14 mouse cellular contexts compared by ENCODE assay signal in genomic region chr10:9699071-9699761, GRCm38 (mm10). TPM values are rescaled to one million over a fixed set of nuclear protein-coding genes. Genes with fewer than 3 reads are reported as not detected.
DNase-seq lines count a peak whose midpoint lies in the region; ATAC-seq lines count a peak whose summit lies in the region.
"Had no signal": no experiment of that assay in that cellular context is flagged by ENCODE, and none has a peak within 500 bp of the region (broad histone marks: within the 10 kb centered on the region; RNA-seq: fewer than 3 reads in every experiment).

No protein-coding gene starts in this region.

- H3K27ac ChIP-seq in heart, embryonic 14.5 days (replicated peaks in 1 of 2; ENCODE audit: control insufficient read depth in 1 of 2, insufficient read depth in 1 of 2, low read depth in 2 of 2, low read length in 2 of 2), result 0 out of 4 replicates have a peak overlapping the region, but pooled peaks of 1 of the 2 experiments have one; percentile 0
- H3K27ac ChIP-seq in intestine, embryonic 16.5 days (ENCODE audit: low read length), result no peak overlapping the region
- H3K27ac ChIP-seq in midbrain, embryonic 10.5 days (replicated peaks), result no peak overlapping the region
- H3K27ac ChIP-seq in kidney, embryonic 15.5 days, result no peak overlapping the region
- H3K27ac ChIP-seq: embryonic facial prominence, embryonic 10.5 days; neural tube, embryonic 15.5 days had no signal

- DNase-seq in adrenal gland, postnatal 10 days, result peak; percentile 15
- no peak for DNase-seq in adrenal gland, adult 18-20 months (ENCODE audit: low spot score in 2 of 2)
- DNase-seq in ZHBTc4 (ENCODE audit: low read depth, low spot score), result peak; percentile 12
- no peak for DNase-seq in midbrain, embryonic 10.5 days (ENCODE audit: low spot score)
- no peak for DNase-seq in ovary, postnatal 36 days (ENCODE audit: low spot score)
- DNase-seq: cerebellum, adult 2 months; kidney, adult 9 months had no signal

- H3K4me2 ChIP-seq in heart, embryonic 14.5 days (ENCODE audit: low read length), result peak overlapping the region; percentile 48
- H3K4me2 ChIP-seq in intestine, embryonic 16.5 days (ENCODE audit: low read depth, low read length), result peak overlapping the region; percentile 32
- no peak overlapping the region for H3K4me2 ChIP-seq in kidney, embryonic 15.5 days
- H3K4me2 ChIP-seq: neural tube, embryonic 15.5 days had no signal

- no peaks in the 10 kb centered on the region for H3K9me3 ChIP-seq in heart, embryonic 14.5 days (ENCODE audit: control insufficient read depth, low read length)
- no peaks in the 10 kb centered on the region for H3K9me3 ChIP-seq in intestine, embryonic 16.5 days (ENCODE audit: control insufficient read depth, low read length)
- no peaks in the 10 kb centered on the region for H3K9me3 ChIP-seq in midbrain, embryonic 10.5 days (replicated peaks)
- H3K9me3 ChIP-seq in kidney, embryonic 15.5 days (replicated peaks), result no peaks in the 10 kb centered on the region
- H3K9me3 ChIP-seq: embryonic facial prominence, embryonic 10.5 days; neural tube, embryonic 15.5 days had no signal

- peaks cover 0 to 4% of the 10 kb centered on the region in 2 experiments; a peak in 1 of 4 replicates for H3K4me1 ChIP-seq in heart, embryonic 14.5 days (ENCODE audit: control insufficient read depth in 2 of 2, insufficient read depth in 2 of 2, low read length in 2 of 2)
- H3K4me1 ChIP-seq in intestine, embryonic 16.5 days (ENCODE audit: control insufficient read depth, insufficient read depth, low read length), result no peaks in the 10 kb centered on the region
- peaks cover 4% of the 10 kb centered on the region; the same call in 1 of the 2 replicates for H3K4me1 ChIP-seq in midbrain, embryonic 10.5 days
- no peaks in the 10 kb centered on the region for H3K4me1 ChIP-seq in kidney, embryonic 15.5 days

- no peak overlapping the region for H3K9ac ChIP-seq in heart, embryonic 14.5 days (ENCODE audit: low read length)
- no peak overlapping the region for H3K9ac ChIP-seq in intestine, embryonic 16.5 days (ENCODE audit: low read depth, low read length)
- H3K9ac ChIP-seq in kidney, embryonic 15.5 days, result no peak overlapping the region
- H3K9ac ChIP-seq: neural tube, embryonic 15.5 days had no signal

- H3K27me3 ChIP-seq in heart, embryonic 14.5 days (ENCODE audit: control insufficient read depth, insufficient read depth, low read length), result no peaks in the 10 kb centered on the region
- no peaks in the 10 kb centered on the region for H3K27me3 ChIP-seq in intestine, embryonic 16.5 days (replicated peaks; ENCODE audit: control insufficient read depth, insufficient read depth, low read length)
- no peaks in the 10 kb centered on the region for H3K27me3 ChIP-seq in midbrain, embryonic 10.5 days (ENCODE audit: low read depth, poor library complexity, severe bottlenecking)
- H3K27me3 ChIP-seq in kidney, embryonic 15.5 days, result peaks cover 33% of the 10 kb centered on the region
- H3K27me3 ChIP-seq: neural tube, embryonic 15.5 days had no signal

- 56% methylated on average over 22 of the region's 22 CpGs for WGBS in heart, embryonic 14.5 days
- WGBS in intestine, embryonic 16.5 days, result 68% methylated on average over 22 of the region's 22 CpGs
- 89% methylated on average over 22 of the region's 22 CpGs for WGBS in midbrain, embryonic 10.5 days
- 87% methylated on average over 22 of the region's 22 CpGs for WGBS in kidney, embryonic 15.5 days

- H3K4me3 ChIP-seq in heart, embryonic 14.5 days (ENCODE audit: control insufficient read depth in 1 of 2, insufficient read depth in 1 of 2, low read depth in 1 of 2, low read length in 2 of 2), result 0 out of 4 replicates have a peak overlapping the region, but pooled peaks of 1 of the 2 experiments have one; percentile 5
- 0 out of 2 replicates have a peak overlapping the region, but pooled peaks have one; percentile 10 for H3K4me3 ChIP-seq in intestine, embryonic 16.5 days (ENCODE audit: low read length)
- H3K4me3 ChIP-seq in midbrain, embryonic 10.5 days, result no peak overlapping the region
- no peak overlapping the region for H3K4me3 ChIP-seq in kidney, embryonic 15.5 days (replicated peaks)
- H3K4me3 ChIP-seq: embryonic facial prominence, embryonic 10.5 days; neural tube, embryonic 15.5 days had no signal

- H3K36me3 ChIP-seq in heart, embryonic 14.5 days (ENCODE audit: control insufficient read depth, insufficient read depth, low read length), result no peaks in the 10 kb centered on the region
- no peaks in the 10 kb centered on the region for H3K36me3 ChIP-seq in intestine, embryonic 16.5 days (ENCODE audit: control insufficient read depth, insufficient read depth, low read length)
- no peaks in the 10 kb centered on the region for H3K36me3 ChIP-seq in midbrain, embryonic 10.5 days
- no peaks in the 10 kb centered on the region for H3K36me3 ChIP-seq in kidney, embryonic 15.5 days
- H3K36me3 ChIP-seq: embryonic facial prominence, embryonic 10.5 days; neural tube, embryonic 15.5 days had no signal

- ATAC-seq in heart, embryonic 14.5 days (ENCODE audit: insufficient number of reproducible peaks, insufficient read depth, low FRiP score, low read depth), result no peak; the same call in 1 of the 2 replicates
- peak; percentile 95 for ATAC-seq in intestine, embryonic 16.5 days
- ATAC-seq in kidney, embryonic 15.5 days (replicated peaks; ENCODE audit: low FRiP score), result no peak

RNA-seq across cellular contexts. Expression of gene Samd5, which starts 24.2 kb away (rescaled TPM):
- total RNA-seq in adrenal gland, postnatal 10 days (2021), result 1 to 10 TPM; 5.3 to 6.8 TPM
- total RNA-seq in adrenal gland, adult 18-20 months (2021), result 1 to 10 TPM; 1.8 to 8.7 TPM
- 2.6 and 3.1 TPM in 2 replicates for polyA plus RNA-seq in heart, embryonic 14.5 days (2014; fragmentation: Nextera tagmentation; extraction: Ambion mirVana)
- 5.1 and 5.3 TPM in 2 replicates for polyA plus RNA-seq in intestine, embryonic 16.5 days (2015; fragmentation: Nextera tagmentation; extraction: Ambion mirVana)
- polyA plus RNA-seq in midbrain, embryonic 10.5 days (2016; fragmentation: Nextera tagmentation; extraction: Ambion mirVana), result 6.0 and 7.1 TPM in 2 replicates
- 3.2 and 4.1 TPM in 2 replicates for polyA plus RNA-seq in kidney, embryonic 15.5 days (2015; fragmentation: Nextera tagmentation; extraction: Ambion mirVana)
- total RNA-seq: megakaryocyte, adult 5-6 weeks; monocyte, adult 5-6 weeks had no signal

Comparison
In these comparisons a context has a peak if more than half of its experiments do, and no peak if none do; other contexts are left out.
1. DNase-seq: peak in adrenal gland, postnatal 10 days (single experiment) and ZHBTc4 (single experiment); none in adrenal gland, adult 18-20 months (0 of 2), midbrain, embryonic 10.5 days (single experiment) and ovary, postnatal 36 days (single experiment).